Mouse (Mus musculus) kidney, postnatal 10 days (tissue): ENCODE data around the gene Gm10974.

Experiments used
- DNase-seq: peaks from one replicate; pipeline ENCODE4 v3.0.0; 2021; ENCODE audit warnings: mixed read lengths

Gene Gm10974

GRCm38 (mm10) chr7:66364491-66364890 is 1.2 kb upstream of the Gm10974 start:
- DNase-seq = no peak

GRCm38 (mm10) chr7:66365411-66365810 is 294 bp upstream of the Gm10974 start:
- DNase-seq = no peak

GRCm38 (mm10) chr7:66369071-66369933 is 3.6 kb downstream of the Gm10974 start:
- DNase-seq = no peak

GRCm38 (mm10) chr7:66369934-66370445 is 4.3 kb downstream of the Gm10974 start:
- DNase-seq = no peak

GRCm38 (mm10) chr7:66370970-66371369 is 5.3 kb downstream of the Gm10974 start:
- no peak for DNase-seq

GRCm38 (mm10) chr7:66373391-66373790 is 7.7 kb downstream of the Gm10974 start:
- no peak for DNase-seq

GRCm38 (mm10) chr7:66375736-66376135 is 10.0 kb downstream of the Gm10974 start:
- no peak for DNase-seq

- DNase-seq = no peak
Measured at GRCm38 (mm10) chr7:66376560-66376959, 10.9 kb downstream of the Gm10974 start.

GRCm38 (mm10) chr7:66384213-66384612 is 18.5 kb downstream of the Gm10974 start:
- no peak for DNase-seq

- no peak for DNase-seq
Measured at GRCm38 (mm10) chr7:66384891-66385290, 19.2 kb downstream of the Gm10974 start.

GRCm38 (mm10) chr7:66385826-66386225 is 20.1 kb downstream of the Gm10974 start:
- no peak for DNase-seq

GRCm38 (mm10) chr7:66386411-66386810 is 20.7 kb downstream of the Gm10974 start:
- no peak for DNase-seq

- DNase-seq = peak; percentile 60
Measured at GRCm38 (mm10) chr7:66387419-66387812, 21.7 kb downstream of the Gm10974 start.

GRCm38 (mm10) chr7:66387813-66388521 is 22.3 kb downstream of the Gm10974 start, which contains the start of gene Lrrk1:
Gene Lrrk1, minus strand, starts transcription at chr7:66388350.
- peak; percentile 84 for DNase-seq

- DNase-seq = peak; percentile 84
Measured at GRCm38 (mm10) chr7:66388621-66389532, 23.2 kb downstream of the Gm10974 start.

GRCm38 (mm10) chr7:66397288-66397687 is 31.6 kb downstream of the Gm10974 start:
- no peak for DNase-seq

- DNase-seq = no peak
Measured at GRCm38 (mm10) chr7:66401605-66402004, 35.9 kb downstream of the Gm10974 start.

- no peak for DNase-seq
Measured at GRCm38 (mm10) chr7:66402876-66403275, 37.2 kb downstream of the Gm10974 start.

GRCm38 (mm10) chr7:66404141-66404540 is 38.4 kb downstream of the Gm10974 start:
- peak; percentile 58 for DNase-seq

GRCm38 (mm10) chr7:66404802-66405201 is 39.1 kb downstream of the Gm10974 start:
- DNase-seq = no peak

- peak; percentile 63 for DNase-seq
Measured at GRCm38 (mm10) chr7:66405541-66405940, 39.8 kb downstream of the Gm10974 start.

GRCm38 (mm10) chr7:66405951-66406721 is 40.4 kb downstream of the Gm10974 start:
- peak; percentile 64 for DNase-seq
